Mouse (Mus musculus): ENCODE measurements around the gene Rnls.

The Rnls gene

DNA sequence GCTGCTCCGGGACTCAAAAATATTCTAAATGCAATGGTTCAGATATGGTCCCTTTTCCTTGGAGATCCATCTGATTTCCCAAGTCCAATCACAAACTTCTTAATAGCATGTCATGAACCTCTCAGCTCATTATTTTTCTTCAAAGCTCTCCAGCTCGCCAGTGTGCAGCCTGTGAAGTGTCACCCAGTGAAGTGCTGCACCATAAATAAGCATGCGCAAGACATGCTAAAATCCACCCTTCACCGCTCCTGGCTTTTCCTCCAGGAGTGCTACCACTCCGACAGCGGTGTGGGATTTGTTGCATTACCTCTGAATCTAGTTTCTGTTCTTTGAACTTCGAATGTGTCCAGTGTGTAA is 289.3 kb downstream of the Rnls start:
- no peak for DNase-seq (ENCODE audit: low spot score)

DNA sequence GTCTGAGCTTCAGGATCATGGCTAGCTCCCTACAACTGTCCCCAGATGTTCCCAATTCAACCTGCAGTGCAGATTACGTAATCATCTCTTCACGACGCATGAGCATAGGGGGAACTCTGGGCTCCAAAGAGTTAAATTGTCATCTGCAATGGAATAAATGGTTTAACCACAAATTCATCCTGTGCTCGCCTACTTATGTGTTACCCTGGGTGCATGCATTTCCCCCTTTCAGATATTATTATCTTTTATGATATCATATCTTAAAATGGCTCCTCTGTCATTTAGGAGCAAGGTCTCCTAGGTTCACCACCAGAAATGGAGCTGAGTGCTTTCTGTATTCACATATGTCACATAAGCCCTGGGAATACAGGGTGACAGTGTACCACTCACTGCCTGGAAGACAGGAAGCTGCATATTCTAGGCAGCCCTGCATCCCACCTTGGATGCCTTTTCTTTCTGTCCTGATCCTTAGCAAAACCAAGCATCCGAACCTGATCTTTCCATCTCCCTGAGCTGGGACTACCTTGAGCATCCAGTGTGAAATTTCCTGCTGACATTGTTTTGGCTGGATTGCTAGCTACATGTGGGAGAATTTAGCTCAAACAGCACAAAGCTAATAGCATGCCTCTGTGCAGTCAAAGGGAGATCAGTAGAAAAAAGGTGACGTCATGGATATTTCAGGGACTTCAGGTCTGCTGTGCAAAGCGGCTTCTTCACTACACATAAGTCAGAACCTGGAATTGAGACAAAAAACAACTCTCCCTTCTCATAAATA is 289.9 kb downstream of the Rnls start:
- DNase-seq (ENCODE audit: low spot score), result no peak

DNA sequence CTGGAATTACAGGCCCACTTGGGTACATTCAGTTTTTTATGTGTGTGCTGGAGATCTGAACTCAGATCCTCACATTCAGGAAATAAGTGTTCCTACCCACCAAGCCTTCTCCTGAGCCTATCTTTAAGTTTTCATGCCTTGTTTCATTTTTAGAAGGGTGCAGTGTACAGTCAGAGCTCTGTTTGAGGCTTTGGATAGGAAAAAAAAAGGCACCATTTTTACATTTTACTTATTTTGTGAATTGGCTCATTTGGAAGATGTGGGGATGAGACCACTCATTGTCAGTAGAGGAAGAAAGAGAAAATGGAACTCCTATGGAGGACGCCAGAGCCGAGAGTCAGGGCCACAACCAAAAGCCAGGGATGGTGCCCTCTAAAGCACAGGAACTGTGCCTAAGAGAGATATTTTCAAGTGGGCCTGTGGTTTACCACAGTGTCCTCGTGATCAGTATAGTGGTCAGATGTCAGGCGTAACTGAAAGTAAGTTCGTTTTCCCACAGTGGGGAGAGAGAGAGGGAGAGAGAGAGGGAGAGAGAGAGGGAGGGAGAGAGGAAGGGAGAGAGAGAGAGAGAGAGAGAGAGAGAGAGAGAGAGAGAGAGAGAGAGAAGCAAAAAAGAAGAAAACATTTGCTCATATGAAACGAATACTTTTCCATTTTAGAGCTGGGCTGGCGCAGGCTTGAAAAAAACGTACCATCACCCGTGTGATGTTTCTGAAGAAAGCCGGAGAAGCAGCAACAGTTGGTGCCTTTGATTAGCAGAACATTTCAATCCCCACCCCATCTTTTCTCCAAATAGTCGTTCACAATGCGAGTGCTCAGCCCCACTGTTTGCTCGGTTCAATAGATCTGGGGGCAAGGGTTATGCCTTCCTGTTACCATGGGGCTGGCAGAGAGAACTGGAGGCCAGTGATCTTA is 290.7 kb downstream of the Rnls start:
- no peak for DNase-seq (ENCODE audit: low spot score)

DNA sequence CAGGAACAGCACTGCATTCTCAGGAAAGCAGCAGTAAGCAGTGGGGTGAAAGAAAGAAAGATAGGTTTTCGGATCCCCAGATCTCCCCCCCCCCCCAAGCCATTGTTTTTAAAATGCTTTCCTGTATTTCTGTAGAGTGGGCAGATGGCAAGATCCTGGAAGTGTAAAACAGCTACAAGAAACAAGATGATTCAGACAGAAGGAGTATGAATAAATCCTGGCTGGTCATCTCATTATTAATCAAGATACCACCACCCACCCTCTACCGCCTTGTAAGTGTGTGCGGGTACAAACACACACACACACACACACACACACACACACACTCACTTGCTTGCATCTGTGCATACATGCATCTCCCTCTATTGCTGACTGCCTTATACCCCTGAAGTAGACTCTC is 291.5 kb downstream of the Rnls start:
- no peak for DNase-seq (ENCODE audit: low spot score)

DNA sequence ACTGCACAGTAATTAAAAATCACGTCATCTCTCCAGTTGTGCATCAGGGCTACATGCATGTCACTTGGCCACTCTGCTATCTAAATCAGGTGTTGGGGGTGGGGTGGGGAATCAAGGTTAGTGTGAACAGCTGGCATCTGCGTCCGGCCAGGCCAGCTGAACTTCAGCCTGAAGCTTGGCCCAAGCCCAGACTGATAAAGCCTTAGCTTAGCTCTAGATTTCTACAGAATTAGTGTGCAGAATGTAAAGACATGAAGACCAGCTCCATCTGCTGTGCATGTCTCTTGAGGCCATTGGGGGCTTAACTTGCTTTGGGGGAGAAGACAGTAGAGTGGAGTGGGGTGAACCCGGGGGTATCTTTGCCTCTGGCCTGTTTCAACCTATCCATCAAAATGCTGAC is 292.1 kb downstream of the Rnls start:
- DNase-seq (ENCODE audit: low spot score), result no peak

DNA sequence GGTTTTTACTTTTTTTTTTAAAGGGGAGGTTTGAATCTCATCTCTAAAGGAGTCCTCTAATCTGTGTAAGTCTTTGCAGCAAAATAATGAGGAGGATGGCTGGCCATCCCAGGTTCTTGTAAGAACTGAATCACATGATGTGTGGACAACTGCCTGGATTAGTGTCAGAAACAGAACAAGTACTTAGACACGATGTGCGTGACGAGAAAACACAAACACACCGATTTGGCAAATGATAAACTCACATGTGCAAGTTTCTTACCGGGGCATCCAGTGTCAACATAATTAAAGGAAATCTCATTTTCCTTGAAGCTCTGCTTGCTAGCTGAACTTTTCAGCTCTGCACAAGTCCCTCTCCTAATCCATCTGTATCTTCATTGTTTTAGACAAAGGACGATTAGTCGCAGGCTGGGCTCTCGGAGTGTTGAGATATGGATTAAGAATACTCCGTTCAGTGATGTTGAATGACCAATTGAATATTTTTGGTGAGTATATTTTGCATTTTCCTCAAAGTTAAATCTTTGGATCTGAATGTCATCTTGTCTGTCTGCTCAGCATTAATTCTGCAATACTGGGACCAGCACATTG is 292.8 kb downstream of the Rnls start:
- no peak for DNase-seq (ENCODE audit: low spot score)

DNA sequence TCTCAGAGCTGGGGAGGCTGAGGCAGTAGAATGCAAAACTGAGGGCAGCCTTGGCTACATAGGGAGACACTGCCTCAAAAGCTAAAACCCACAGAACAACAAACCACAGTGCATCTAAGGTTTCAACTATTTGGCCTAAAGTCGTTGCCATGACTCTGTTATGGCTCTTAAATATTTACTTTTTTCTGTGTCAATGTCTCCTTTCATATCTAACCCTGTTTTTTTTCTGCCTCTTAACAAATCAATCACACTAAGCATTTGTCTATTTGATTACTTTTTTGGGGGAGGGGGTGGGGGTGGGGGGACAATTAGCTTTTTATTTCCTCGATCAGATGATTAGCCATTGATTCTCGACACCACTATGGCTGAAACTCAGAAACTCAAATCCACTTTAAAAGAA is 294.4 kb downstream of the Rnls start:
- DNase-seq (ENCODE audit: low spot score), result no peak

DNA sequence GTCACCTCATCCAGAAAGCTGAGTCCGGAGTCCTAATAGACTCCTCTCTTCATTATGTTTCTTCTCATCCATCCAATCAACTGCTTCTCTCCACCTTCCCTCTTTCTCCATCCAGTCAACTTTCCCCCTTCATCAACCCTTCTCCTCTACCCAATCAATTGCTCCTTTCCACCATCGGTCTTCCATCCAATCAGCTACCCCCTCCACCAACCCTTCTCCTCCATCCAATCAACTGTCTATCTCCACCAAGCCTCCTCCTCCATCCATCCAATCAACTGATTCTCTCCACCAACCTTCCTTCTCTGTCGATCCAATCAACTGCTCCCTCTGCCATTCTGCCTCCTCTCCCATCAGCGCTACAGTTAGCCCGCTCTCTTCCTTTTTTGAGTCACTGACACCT is 295.5 kb downstream of the Rnls start:
- no peak for DNase-seq (ENCODE audit: low spot score)

DNA sequence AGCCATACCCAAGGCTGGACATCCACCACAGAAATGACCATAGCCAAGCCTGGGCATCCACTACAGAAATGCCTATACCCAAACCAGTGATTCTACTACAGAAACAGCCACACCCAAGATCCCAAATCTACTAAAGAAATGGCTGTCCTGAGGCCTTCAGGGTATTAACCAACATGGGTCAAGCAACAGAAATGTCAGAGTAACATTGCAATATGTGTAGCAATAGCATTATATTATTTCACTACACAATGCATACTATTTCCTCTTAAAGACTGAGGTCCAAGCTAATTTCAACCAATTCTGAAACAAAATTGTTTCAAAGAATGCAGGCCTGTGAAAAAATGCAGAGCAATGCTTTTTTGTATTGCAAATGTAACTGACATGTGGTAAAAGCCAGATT is 299.5 kb downstream of the Rnls start:
- DNase-seq (ENCODE audit: low spot score), result no peak

DNA sequence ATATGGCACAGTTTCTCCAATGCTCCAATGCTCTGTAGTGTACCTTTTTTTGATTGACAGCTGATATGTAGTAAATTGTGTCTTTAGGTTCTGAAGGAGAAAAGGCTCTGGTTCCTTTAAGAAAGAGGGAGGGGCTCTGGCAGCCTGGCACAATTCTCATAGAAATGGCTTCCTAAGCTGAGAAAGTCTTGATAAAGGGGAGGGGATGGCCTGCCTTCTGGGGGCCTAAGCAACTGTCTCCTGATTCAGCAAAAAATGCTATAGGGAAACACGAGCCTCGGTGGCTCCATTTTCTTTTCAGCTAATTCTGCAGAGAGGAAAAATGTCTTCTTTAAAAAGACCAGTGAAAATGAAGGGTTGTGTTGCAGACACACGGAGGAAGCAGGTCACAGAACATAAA is 300.8 kb downstream of the Rnls start:
- no peak for DNase-seq (ENCODE audit: low spot score)

DNA sequence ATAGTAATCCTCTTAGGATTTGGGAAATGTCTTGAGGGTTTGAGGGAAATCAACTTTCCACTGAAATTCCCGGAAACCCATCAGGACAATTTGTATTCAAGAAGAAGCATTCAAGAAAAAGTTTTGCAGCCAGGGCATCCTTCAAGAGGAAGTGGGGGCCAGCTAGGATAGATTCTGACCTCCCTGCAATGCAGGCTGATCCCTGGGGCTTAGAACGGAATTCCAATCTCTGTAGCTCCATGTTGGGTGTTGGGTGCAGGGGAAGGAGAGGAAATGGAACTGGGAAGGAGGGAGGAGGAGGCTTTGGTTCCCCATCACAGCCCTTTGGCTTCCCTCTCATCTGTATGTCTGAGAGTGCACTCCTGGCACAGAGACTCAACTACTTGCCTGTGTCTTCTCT is 303.2 kb downstream of the Rnls start:
- DNase-seq (ENCODE audit: low spot score), result no peak

DNA sequence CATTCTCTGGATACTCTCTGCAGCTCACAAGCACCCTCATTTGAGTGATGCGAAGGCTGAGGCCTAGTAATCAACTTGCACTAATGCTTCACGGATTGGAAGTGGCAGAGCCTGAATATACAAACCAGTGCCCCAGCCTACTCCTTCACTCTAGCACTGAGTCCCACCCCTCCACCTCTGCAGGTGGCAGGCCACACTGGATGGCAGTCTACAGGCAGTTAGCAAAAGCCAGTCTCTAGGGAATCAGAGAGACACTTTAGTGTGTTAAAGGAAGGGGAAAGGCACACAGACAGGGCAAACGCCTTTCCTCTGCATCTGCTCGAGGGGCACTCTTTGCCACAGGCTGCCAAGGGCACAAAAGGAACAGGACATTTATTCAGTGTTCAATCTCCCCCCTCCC is 304.1 kb downstream of the Rnls start:
- no peak for DNase-seq (ENCODE audit: low spot score)
